Mouse (Mus musculus) testis, postnatal 10 days (tissue): ENCODE data around the gene Rtn3.

Experiments
- DNase-seq: peaks from one replicate; pipeline ENCODE4 v3.0.0; 2021; ENCODE audit warnings: low spot score

Gene Rtn3

DNA sequence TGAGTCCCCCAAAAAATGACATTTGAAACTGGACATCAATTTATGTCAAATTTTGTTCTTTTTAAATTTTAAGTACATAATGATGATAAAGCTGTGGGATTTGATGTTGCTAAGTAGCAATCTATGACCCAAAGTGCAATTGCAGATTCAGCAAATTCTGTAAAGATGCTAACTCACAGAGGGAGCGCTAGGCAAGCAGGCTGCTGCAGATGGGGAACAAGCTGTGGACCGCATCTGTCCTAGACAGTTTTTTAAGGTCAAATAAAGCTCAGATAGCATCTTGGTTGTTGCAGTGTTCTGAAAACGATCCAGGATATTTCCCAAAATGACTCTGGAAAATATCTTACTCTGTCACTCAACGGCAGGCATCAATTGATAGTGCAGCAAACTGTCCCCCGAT is 995 bp upstream of the Rtn3 start:
- no peak for DNase-seq

DNA sequence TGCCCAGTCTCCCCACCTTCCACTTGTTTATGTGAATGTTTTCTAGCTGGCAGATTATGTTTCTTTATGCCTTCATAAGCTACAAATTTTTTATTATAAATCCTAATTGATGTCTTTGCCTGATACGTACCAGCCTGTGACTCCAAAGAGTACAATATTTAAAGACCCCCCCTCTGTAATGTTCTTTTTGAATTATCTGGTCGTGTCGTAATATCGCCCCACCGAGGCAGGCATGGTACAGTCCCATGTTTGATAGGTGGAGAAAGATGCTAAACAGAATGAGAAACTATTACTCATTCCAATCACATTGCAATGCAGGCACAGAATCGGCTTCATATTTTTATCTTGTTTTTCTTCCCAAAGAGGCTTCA is 416 bp upstream of the Rtn3 start:
- DNase-seq, result peak; percentile 49

DNA sequence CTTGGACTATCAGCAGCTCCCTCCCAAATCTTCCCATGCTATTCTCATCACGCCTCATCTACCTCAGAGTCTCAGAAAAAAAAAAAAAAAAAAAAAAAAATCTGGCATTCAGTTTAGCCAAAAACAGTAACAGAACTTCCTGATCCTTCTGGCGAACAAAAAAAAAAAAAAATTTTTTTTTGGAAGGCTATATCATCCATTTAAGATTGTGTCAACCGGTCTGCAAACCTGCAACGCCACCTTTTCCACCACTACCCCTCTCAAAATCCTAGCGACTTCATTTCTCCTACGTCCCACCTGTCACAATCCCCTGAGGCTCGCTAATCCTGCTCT is 849 bp downstream of the Rtn3 start:
- no peak for DNase-seq

DNA sequence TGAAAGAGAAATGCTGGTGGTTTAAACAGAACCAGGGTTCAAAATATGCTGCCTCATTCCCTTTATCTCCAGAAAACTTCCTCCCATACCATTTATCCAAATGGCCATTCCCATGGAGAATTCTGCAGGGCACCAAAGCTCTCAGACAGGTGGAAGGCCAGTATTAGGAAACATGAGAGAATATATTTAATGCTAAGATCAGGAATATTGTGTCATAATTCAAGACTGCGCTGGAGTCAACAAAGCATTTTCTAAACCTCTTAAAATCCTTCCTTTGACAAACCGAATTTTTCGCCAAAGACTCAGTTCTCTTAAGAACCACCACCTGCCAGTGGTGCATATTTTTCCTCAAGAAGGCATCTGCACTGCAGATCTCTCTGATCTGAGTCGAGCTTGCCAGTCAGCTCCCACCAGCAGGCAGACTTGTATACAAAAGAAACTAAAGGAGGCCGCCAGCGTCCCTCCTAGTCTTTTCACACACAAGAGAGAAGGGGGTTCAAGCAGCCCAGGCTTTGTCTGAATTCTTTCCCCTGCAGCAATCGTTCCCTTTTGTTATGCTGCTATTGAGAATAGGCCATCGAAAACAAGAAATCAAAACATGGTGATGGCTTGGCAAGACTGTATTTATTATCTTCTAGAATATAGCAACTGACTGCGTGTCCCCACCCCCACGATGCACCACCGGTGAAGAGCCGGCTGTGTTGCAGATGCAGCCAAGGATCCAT is 1.4 kb downstream of the Rtn3 start:
- DNase-seq, result peak; percentile 54

DNA sequence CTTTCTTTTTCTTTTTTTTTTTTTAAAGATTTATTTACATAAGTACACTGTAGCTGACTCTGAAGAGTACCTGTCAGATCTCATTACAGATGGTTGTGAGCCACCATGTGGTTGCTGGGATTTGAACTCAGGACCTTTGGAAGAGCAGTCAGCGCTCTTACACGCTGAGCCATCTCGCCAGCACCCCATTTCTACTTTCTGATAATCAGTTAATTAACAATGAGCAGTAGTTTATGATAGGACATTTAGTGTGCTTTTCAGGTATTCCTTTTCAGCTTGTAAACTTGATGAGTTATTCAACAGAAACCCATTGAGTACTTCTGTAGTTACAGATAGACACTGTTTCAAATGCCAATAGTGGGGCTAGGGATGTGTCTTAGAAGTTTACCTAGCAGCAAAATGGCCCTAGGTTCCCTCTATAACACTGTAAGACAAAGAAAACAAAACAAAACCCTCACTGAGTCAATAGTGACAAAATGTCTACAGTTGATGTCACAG is 3.3 kb downstream of the Rtn3 start:
- no peak for DNase-seq

DNA sequence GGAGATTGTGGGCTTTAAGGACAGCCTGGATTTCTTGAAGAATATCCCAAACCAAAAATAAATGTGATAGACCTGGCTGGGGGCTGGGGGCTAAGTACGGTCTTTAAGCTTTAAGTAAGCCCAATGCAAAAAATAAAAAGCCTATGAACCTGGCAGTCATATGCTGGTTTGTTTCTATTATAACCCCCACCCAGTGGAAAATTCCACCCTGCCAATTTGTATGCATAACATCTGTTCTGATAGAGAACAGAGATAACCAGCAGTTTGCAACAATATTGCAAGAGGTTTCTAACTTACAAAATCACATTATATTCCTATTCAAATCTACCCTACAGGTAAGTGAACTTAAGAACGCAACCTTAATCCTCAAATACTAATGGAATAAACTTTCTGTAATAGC is 12.4 kb downstream of the Rtn3 start:
- no peak for DNase-seq

DNA sequence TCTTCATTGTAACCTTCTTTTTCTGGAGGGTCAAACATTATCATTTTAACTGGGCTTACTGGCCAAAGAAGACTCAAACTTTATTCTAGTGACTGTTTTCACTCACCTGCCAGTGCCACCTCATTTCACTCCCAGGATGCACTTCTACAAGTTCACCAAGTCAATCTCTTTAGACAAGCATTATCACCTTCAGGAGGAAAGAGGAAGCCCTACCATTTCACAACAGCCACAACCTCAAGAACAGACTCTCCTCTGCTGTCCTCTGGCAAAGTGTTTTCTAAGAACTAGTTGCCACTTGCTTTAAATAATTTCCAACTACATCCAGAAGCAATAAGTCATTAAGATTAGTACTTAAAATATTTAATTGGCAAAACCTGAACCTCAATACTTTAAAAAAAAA is 15.2 kb downstream of the Rtn3 start:
- DNase-seq, result no peak

DNA sequence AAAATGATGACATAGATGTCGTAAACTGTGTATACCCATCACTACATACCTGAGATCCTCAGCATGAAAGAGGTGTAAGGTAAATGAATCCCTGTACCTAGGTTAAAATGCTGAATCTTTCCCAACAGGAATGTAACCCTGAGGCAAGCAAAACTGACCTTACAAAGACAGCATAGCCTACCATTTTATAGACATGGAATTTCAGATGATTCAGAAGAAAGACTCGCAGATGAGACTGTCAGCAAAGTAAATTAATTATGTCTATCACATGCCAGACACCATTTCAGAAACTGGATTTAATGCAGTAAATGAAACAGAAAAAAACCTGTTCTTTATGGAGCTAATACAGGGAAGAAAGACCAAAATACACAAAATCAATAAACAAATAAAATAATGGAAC is 23.7 kb downstream of the Rtn3 start:
- DNase-seq, result no peak

DNA sequence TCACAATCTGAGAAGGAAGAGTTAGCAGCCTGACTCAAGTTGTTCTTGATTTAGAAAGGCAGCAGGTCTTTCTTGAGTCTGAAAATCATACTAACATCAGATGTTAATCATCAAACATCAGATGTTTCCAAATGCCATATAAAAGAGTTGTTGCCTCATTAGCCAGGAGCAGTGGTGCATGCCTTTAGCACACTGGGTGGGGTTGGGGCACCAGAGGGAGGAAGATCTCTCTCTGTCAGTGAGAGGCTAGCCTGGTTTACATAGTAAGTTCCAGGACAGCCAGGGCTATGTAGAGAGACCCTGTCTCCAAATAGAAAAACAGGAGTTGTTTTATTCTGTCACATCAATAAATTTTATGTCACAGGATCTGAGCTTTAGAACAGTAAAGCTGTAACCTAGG is 24.2 kb downstream of the Rtn3 start:
- no peak for DNase-seq

DNA sequence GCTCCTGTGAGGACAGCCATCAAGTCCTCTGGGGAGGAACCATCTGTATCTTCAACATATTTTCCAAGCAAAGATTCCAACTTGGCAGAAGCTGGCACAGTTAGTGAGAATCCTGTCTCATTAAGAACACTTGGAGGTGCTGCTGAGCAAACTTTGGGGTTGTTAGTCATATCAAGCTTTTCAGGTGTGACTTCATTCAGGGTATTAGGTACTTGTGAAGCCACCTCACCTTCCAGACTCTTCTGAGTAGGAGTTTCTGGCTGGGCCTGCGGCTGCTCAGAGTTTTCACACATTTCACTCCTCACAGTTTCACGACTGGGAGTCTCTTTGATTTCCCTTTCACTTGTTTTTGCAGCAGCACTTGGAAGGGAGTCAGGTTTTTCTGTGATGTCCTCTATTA is 26.3 kb downstream of the Rtn3 start:
- DNase-seq, result no peak

DNA sequence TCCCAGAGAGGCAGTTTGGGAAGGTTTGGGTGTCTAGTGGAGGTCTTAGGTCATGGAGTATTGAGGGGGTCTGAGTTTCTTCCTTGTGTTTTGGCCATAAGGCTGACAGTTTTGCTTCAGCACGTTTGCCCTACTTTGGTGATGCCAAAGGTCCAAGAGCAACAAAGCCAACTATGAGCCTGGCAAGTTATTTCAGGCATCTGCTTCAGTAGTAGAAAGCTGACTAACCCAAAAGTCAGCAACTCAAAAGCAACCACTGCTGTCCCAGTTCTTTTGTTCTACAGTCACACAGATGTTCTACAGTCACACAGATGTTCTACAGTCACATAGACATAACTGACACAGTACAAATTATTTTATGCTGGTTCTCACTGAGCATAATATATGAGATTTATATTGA is 37.5 kb downstream of the Rtn3 start:
- DNase-seq, result no peak

DNA sequence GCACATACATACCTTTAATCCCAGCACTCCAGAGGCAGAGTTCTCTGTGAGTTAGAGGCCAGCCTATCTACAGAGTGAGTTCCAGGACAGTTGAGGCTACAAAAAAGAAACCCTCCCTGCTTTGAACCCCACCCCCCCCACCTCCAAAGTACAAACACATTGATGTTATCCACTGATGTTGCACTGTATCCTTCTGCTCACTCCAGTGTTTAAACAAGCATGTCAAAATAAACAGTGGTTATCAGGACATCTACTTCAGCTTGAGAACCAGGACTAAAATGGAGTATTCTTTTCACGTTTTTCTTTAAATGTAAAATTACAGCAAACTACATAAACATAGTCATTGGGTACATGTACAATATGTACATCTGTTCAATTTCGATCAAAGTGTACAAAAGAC is 38.0 kb downstream of the Rtn3 start:
- DNase-seq, result no peak

DNA sequence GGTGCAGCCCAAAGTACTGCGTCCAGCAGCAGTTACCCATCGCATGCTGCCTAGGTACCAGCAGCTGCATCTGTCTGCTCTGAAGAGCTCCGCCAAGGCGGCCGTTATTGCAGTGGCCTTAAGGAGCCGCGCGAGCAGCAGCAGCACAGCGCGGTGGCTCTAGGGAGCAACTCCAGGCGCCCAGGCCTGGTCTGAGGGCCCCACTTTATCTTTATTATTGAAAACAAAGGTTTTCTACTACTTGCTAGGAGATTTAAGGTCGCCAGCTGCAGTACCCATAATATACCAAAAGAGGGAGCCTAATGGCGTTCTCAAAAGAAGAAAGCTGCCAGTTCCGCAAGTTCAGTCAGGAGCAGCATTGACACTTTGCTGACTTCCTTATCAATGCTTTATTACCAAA is 41.6 kb downstream of the Rtn3 start:
- peak; percentile 73 for DNase-seq

DNA sequence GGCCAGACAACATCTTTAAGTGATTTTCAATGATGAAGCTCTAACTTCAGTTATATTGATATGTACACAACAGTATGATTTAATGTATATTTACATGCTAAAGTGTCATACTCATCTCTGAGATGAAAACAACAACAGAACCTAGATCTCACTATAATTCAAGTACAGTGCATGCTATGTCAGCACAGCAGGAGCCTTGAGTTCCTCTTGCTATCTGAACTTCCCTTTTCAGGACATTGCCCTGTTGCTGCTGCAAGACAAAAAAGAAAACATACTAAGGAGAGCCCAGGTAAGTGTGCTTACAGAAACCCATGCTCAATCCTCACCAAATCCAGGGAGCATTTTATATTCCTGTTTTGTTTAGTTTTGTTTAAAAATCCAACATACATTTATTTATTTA is 44.8 kb downstream of the Rtn3 start:
- no peak for DNase-seq

DNA sequence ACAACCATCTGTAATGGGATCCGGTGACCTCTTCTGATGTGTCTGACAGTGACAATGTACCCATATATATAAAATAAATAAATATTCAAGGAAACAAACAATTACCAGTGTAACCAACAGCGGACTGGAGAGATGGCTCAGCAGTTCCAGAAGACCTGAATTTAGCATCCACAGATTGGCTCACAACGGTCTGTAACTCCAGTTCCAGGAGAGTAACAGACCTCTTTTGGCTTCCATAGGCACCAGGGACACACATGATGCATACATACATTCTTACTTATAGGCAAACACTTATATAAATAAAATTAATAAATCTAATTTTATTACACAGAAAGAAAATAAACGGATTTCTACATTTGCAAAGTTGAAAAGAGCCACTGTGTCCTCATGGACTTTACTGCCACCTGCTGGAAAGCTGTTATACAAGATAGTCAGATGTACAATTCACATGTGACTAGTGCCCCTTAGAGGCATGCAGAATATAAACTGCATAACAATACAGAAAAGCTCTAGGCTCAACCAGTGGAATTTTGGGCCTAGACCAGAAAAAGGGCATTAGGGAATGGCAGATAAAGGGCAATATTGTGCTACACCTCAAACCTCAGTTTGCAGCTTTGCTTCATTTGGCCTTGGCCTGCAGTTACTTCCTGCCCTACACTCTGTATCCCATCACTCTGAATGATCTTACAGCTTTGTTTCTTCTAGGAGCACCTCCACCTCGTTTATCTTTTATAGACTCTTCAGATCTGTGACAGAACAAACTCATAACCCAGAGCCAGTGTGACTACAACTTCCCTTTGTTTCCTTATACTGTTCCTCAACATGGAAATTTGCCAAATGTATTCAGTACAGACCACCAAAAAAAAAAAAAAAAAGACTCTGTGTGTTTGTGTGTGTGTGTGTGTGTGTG is 46.8 kb downstream of the Rtn3 start:
- DNase-seq, result peak; percentile 56

DNA sequence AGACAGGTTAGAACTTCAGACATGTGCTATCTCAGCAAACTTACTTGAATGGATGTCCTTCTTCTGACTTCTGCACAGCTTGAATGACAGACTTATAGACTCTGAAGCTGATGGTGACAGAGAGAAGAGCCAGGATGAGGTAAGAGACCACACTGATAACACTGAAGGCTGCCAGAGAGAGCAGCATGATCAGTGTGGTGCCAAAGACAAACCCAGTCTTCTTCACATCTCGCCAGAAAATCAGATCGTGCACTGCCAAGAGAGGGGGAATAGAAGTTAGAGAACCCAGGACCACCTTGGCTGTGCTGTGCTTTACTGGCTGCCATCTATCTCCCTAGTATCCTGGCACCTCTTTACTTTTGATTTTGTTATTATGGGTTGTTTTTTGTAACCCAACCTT is 48.2 kb downstream of the Rtn3 start:
- no peak for DNase-seq

DNA sequence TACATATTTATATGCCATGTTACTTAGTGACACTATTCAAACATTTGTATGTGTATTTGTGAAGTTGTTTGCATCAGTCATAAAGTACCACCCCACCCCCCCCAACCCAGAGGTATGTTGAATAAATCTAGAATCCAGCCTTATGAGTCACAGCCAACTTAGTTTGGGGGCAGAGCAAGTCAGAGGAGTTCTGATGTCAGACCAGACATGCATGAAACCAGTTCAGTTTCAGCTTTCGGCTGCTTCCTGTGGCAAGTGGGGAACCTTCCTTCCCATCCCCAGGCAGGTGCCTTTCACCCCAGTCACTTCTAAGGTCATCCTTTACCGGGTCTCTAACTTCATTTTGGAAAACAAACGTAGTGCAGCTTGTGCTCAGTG is 57.7 kb downstream of the Rtn3 start:
- no peak for DNase-seq

DNA sequence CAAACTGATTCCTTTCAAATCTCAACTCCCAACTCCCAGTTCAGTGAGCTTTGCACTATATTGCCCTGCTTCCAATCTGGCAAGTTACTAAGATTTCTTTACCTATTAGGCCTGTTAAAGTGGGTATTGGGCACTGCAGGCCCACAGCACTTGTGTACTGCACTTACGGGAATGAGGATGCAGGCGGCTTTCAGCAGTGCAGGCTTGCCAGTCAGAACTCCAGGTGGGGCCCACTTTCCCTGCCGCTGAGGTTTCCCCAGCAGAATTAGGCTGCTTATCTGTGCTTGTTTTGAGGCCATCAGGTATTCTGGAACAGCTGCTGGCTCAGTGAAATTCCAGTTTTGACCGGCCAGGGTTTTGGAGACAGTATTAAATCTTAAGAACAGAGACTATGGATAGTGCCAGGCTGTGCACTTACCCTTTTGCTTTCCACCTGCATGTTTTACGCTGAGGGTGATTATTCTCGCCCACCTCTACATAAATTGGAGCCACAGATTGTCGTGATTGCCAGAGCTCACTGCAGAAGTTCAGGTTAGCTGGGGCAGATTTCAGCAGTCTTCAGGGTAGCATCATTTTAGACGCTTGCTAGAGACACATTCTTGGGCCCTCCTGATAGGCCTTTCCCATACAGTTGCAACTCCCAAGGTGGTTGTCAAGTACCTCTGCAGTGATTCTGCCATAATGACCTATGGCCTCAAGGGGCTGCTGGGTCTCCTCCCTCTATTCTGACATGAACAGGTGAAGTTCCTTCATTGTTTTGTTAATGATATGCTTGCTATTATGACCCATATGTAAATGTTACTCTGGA is 58.3 kb downstream of the Rtn3 start:
- DNase-seq, result no peak

DNA sequence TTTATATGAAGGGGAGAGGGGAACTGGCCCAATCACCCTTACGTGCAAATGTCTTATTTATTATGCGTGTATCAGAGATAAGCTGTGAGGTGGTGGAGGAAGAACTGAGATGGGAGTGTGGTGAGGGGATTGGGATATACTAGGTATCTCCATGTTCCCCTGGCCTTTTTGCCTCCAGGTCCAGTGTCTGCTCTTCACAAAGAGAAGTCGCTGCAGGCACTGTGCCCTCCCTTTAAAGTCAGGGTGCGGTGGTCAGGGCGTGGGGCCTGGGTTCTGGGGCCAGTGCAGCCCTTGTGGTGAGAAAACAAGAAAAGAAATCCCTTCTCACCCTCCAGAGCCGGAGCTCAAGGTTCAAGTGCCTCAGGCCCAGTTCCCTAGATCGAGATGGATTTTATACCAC is 59.0 kb downstream of the Rtn3 start:
- no peak for DNase-seq

DNA sequence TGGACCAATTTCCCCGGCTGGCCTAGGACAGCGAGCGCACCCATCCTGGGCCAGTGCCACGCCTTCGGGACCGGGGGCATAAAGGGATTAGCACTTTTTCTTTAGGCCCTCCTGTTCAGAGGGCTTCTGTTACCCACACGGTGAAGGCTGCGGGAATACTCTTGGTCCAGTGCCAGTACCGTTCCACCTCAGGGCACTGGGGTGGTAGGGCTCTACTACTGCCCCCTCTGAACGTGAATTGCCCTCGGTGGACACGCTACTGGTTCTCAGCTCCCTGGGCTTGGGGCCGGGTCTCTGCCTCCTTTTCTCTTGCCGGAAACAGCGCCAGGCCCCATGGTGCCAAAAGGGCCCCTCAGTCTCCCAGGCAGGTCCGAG is 59.4 kb downstream of the Rtn3 start:
- no peak for DNase-seq

DNA sequence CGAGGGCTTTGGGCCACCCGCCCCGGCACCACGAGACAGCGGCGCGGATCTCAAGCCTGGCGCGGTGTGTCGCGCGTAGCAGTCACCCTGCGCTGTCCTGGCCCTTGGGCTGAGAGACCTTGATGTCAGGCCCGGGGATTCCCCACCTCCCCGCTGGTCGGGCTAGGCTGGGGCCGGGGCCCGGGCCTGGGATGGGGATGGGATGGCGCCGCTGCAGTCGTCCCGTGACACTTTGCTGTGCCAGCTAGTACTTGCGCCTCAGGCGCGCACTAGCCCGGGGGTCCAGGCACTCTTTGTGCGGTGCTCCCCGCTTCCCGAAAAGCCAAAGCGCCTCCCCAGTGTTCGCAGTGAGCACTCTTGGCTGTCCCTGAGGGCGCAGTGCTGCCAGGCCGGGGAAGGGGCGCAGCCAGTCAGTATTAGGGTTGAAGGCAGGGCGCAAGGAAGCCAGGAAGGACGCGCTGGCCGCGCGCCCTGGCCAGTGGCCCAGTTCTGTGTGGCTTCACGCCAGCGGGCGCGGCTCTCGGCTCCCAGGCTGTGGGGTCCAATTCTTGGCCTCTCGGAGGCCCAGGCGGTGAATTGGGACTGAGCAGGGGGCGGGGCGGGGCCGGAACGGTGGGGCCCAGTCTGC is 59.9 kb downstream of the Rtn3 start:
- DNase-seq, result peak; percentile 88

DNA sequence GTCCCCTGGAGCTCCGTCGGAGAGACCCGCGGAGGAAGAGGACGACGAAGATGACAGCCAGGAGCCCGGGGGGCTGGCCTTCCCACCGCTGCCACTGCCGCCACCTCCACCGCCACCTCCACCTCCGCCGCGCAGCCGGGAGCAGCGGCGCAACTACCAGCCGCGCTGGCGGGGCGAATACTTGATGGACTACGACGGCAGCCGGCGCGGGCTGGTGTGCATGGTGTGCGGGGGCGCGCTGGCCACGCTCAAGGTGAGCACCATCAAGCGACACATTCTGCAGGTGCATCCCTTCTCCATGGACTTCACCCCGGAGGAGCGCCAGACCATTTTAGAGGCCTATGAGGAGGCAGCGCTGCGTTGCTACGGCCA is 60.4 kb downstream of the Rtn3 start:
- DNase-seq, result peak; percentile 62
